18 mouse cellular contexts compared by ENCODE assay signal in the genomic region with DNA sequence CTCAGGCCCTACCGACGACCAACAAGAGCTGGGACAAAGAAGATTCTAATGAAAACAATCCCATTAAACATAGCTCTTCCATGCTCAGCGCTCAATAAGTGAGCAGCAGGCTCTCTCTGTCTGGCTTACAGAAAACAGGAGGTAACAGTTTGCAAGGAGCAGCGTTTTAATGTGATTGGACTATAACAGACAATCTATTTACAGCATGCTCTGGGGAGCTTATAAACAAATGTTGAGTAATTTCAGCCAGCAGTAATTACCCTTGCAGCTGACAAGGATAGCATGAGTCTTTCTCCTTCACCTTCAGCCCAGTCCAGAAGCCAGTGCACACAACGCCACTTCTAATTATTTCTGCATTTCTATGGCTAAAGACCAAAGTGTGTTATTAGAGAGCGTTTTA.
DNase-seq lines count a peak whose midpoint lies in the region; ATAC-seq and TF ChIP-seq lines count a peak whose summit lies in the region.
"Had no signal": no experiment of that assay in that cellular context is flagged by ENCODE, and none has a peak within 500 bp of the region (broad histone marks: within the 10 kb centered on the region; RNA-seq: fewer than 3 reads in every experiment).

No protein-coding gene starts in this region.

- no peaks in the 10 kb centered on the region for H3K4me1 ChIP-seq in lung, embryonic 14.5 days (ENCODE audit: insufficient read depth)
- H3K4me1 ChIP-seq in hindbrain, embryonic 12.5 days, result peaks cover 16% of the 10 kb centered on the region
- no peaks in the 10 kb centered on the region for H3K4me1 ChIP-seq in midbrain, postnatal 0 days (ENCODE audit: insufficient read depth, low read length)

- 40% methylated on average over 6 of the region's 6 CpGs for WGBS in lung, embryonic 14.5 days
- 51% methylated on average over 6 of the region's 6 CpGs for WGBS in hindbrain, embryonic 12.5 days
- WGBS in midbrain, postnatal 0 days, result 40% methylated on average over 6 of the region's 6 CpGs

- peak; percentile 74; the same call in 1 of the 2 replicates for ATAC-seq in lung, embryonic 14.5 days (ENCODE audit: insufficient read depth)
- ATAC-seq in hindbrain, embryonic 12.5 days (ENCODE audit: low FRiP score), result peak; percentile 71
- ATAC-seq in midbrain, postnatal 0 days (ENCODE audit: low FRiP score), result no peak
- ATAC-seq in monocyte, adult 5-6 weeks (replicated peaks; ENCODE audit: insufficient number of reproducible peaks, low FRiP score, low TSS enrichment, poor library complexity, severe bottlenecking), result no peak
- ATAC-seq: activated CD4-positive, CD25-positive, alpha-beta regulatory T cell, adult 4 months; CD4-positive, CD25-positive, alpha-beta regulatory T cell, adult 4 months had no signal

- no peak overlapping the region for H3K27ac ChIP-seq in lung, embryonic 14.5 days (ENCODE audit: low read depth)
- no peak overlapping the region for H3K27ac ChIP-seq in hindbrain, embryonic 12.5 days
- no peak overlapping the region for H3K27ac ChIP-seq in midbrain, postnatal 0 days (ENCODE audit: low read depth, low read length)
- H3K27ac ChIP-seq: layer of hippocampus, adult 2 months had no signal

- no peak overlapping the region for H3K4me2 ChIP-seq in lung, embryonic 14.5 days
- H3K4me2 ChIP-seq in hindbrain, embryonic 12.5 days (replicated peaks), result no peak overlapping the region
- no peak overlapping the region for H3K4me2 ChIP-seq in midbrain, postnatal 0 days (ENCODE audit: low read depth, low read length, poor library complexity, severe bottlenecking)
- H3K4me2 ChIP-seq: heart, embryonic 12.5 days had no signal

- H3K9ac ChIP-seq in lung, embryonic 14.5 days, result no peak overlapping the region
- H3K9ac ChIP-seq in hindbrain, embryonic 12.5 days, result no peak overlapping the region
- no peak overlapping the region for H3K9ac ChIP-seq in midbrain, postnatal 0 days (replicated peaks; ENCODE audit: low read length, poor library complexity, severe bottlenecking)
- H3K9ac ChIP-seq: heart, embryonic 12.5 days had no signal

- H3K9me3 ChIP-seq in lung, embryonic 14.5 days (ENCODE audit: low read depth, low read length), result no peaks in the 10 kb centered on the region
- H3K9me3 ChIP-seq in hindbrain, embryonic 12.5 days (replicated peaks), result no peaks in the 10 kb centered on the region
- H3K9me3 ChIP-seq in midbrain, postnatal 0 days (ENCODE audit: low read length), result no peaks in the 10 kb centered on the region
- H3K9me3 ChIP-seq: heart, embryonic 12.5 days had no signal

- TF ChIP-seq CTCF in lung, embryonic 14.5 days (IDR thresholded peaks at IDR 0.05; ENCODE audit: low read depth), result no peak
- no peak for TF ChIP-seq CTCF in brain, embryonic 14.5 days (IDR thresholded peaks at IDR 0.05; ENCODE audit: borderline replicate concordance, extremely low read depth, insufficient read depth, insufficient read length)
- no peak for TF ChIP-seq CTCF in midbrain, postnatal 0 days (IDR thresholded peaks at IDR 0.05)

- no peak overlapping the region for H3K4me3 ChIP-seq in lung, embryonic 14.5 days (ENCODE audit: low read depth, low read length)
- H3K4me3 ChIP-seq in hindbrain, embryonic 12.5 days, result no peak overlapping the region
- H3K4me3 ChIP-seq in midbrain, postnatal 0 days (ENCODE audit: low read depth, low read length), result no peak overlapping the region
- H3K4me3 ChIP-seq: heart, embryonic 12.5 days; layer of hippocampus, adult 2 months had no signal

- no peak for TF ChIP-seq POLR2A in brain, embryonic 14.5 days (IDR thresholded peaks at IDR 0.05; ENCODE audit: borderline replicate concordance, extremely low read depth, insufficient read depth, insufficient read length, poor library complexity, severe bottlenecking)

- no peaks in the 10 kb centered on the region for H3K36me3 ChIP-seq in lung, embryonic 14.5 days (ENCODE audit: insufficient read depth)
- no peaks in the 10 kb centered on the region for H3K36me3 ChIP-seq in hindbrain, embryonic 12.5 days
- H3K36me3 ChIP-seq in midbrain, postnatal 0 days (ENCODE audit: insufficient read depth, low read length), result no peaks in the 10 kb centered on the region
- H3K36me3 ChIP-seq: heart, embryonic 12.5 days had no signal

- peak; percentile 61 for DNase-seq in lung, embryonic 14.5 days
- DNase-seq in lung, postnatal 36 days, result no peak
- DNase-seq in brain, embryonic 14.5 days (ENCODE audit: low read depth), result peak; percentile 81
- peak; percentile 58 for DNase-seq in midbrain, postnatal 0 days (ENCODE audit: low spot score)
- DNase-seq in urinary bladder, postnatal 10 days (ENCODE audit: low spot score), result no peak
- no peak for DNase-seq in adrenal gland, postnatal 14 days
- DNase-seq: cerebellum, adult 2 months; gastrocnemius, postnatal 14 days; heart, postnatal 4 days; liver; lung, postnatal 10 days; right cerebral cortex, postnatal 4 days had no signal

- H3K27me3 ChIP-seq in lung, embryonic 14.5 days (ENCODE audit: insufficient read depth, low read length), result no peaks in the 10 kb centered on the region
- no peaks in the 10 kb centered on the region for H3K27me3 ChIP-seq in hindbrain, embryonic 12.5 days
- H3K27me3 ChIP-seq in midbrain, postnatal 0 days (ENCODE audit: insufficient read depth, low read length), result no peaks in the 10 kb centered on the region
- H3K27me3 ChIP-seq: heart, embryonic 12.5 days had no signal

Comparison
In these comparisons a context has a peak if more than half of its experiments do, and no peak if none do; other contexts are left out.
1. DNase-seq: peak in lung, embryonic 14.5 days (single experiment), brain, embryonic 14.5 days (single experiment) and midbrain, postnatal 0 days (single experiment); none in lung, postnatal 36 days (single experiment), urinary bladder, postnatal 10 days (single experiment) and adrenal gland, postnatal 14 days (single experiment).
2. ATAC-seq: peak in lung, embryonic 14.5 days (single experiment) and hindbrain, embryonic 12.5 days (single experiment); none in midbrain, postnatal 0 days (single experiment) and monocyte, adult 5-6 weeks (single experiment).